Mouse (Mus musculus): ENCODE data around the gene Mup12. TPM values are rescaled to one million over a fixed set of nuclear protein-coding genes. Genes with fewer than 3 reads are reported as not detected.
"Not testable (repeated sequence)": the region's sequence is repeated elsewhere in the genome, so short reads cannot be mapped to it uniquely, and the experiment has no call there.

Gene Mup12
- polyA plus RNA-seq (2012; rRNA removed) = not detected in 2 replicates

DNA sequence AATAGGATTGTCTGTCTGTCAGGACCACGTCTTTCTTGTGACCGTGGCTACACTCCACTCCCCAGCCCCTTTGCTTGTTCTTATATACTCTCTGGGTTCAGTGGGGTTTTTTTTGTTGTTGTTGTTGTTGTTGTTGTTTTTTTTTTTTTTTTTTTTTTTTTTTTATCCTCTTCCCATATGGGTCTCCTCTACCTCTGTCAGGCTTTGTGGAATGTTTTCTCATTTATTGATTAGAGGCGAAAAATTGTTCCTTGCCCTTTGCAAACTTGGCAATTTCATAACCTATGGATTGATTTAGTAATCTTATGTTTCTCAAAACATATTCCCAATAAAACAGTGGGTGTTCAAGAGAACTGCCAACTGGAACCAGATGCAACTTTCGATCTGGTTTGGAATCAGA, at the start of gene Mup12:
TSS of gene Mup12 (minus strand) at position 101 of the 400 bp plus-strand sequence.
- not testable (repeated sequence) for H3K27ac ChIP-seq (ENCODE audit: insufficient read depth, low read length); H3K4me1 ChIP-seq (ENCODE audit: control insufficient read depth, insufficient read depth, low read length); H3K4me3 ChIP-seq (ENCODE audit: insufficient read depth, low read length)

Other genes with a start within 250 kb of the Mup12 start
- not detected in 2 replicates for gene Mup1, start 239.4 kb downstream of the Mup12 start, polyA plus RNA-seq (2012; rRNA removed)
- gene Mup10, start 159.1 kb downstream of the Mup12 start, polyA plus RNA-seq (2012; rRNA removed) = not detected in 2 replicates
- not detected in 2 replicates for gene Mup11, start 78.9 kb downstream of the Mup12 start, polyA plus RNA-seq (2012; rRNA removed)
- not detected in 2 replicates for gene Mup22, start 80.1 kb upstream of the Mup12 start, polyA plus RNA-seq (2012; rRNA removed)

Measured in cortical plate, adult 2 months (tissue).